Mouse (Mus musculus) gastrocnemius, postnatal 14 days (tissue): Measurements from ENCODE around the gene Npc1l1. TPM values are rescaled to one million over a fixed set of nuclear protein-coding genes. Genes with fewer than 3 reads are reported as not detected.
"Not testable (repeated sequence)": the region's sequence is repeated elsewhere in the genome, so short reads cannot be mapped to it uniquely, and the experiment has no call there.

Experiments used
- DNase-seq: peaks from one replicate; pipeline ENCODE4 v3.0.0; 2021; ENCODE audit warnings: mixed read lengths
- intact Hi-C: fragments of 180-260 bp; cut with DNase I; formaldehyde crosslinking; loops from one replicate; pipeline ENCODE4 v1.15.1; 2025; ENCODE audit warnings: low total_unique reads
- long read RNA-seq, 2 experiments: library from polyadenylated mRNA; stranded (forward); transcript quantifications; one replicate each; pipeline ENCODE4 v2.0.0; 2021
- total RNA-seq, 2 experiments: library from RNA; stranded (reverse); gene quantifications; 2 replicates each; pipeline ENCODE4 v1.2.3; 2021

Gene Npc1l1
- under 1 TPM; 0.06 to 0.13 TPM for total RNA-seq
- long read RNA-seq, experiment 1: 0 reads
- long read RNA-seq, experiment 2: 0 reads

DNA sequence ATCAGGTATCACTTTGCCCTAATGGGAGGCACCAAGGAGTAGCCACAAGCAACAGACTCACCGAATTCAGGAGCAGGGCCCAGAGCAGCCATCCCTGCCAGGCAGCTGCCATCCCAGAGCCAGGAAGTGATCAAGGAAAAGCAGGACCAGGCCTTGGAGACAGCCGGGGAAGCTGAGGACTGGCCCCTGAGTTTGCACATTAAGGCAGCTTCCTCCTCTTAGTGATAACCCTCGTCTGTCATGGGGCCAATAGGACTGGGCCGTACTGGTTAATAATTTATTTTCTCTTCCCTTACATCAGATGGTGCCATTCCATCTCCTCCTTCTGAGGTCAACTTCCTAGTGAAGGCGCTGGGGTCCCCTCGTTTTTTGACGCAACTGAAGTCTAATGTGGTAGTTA lies at the start of gene Npc1l1:
Gene Npc1l1, minus strand, starts transcription at position 132 of the 400 bp plus-strand sequence.
- intact Hi-C loops: no loop called here
- DNase-seq: no peak

GRCm38 (mm10) chr11:6276466-6276865 lies 46.5 kb upstream of the Npc1l1 start:
- no peak for DNase-seq
- intact Hi-C loops: no loop called here

- intact Hi-C loops: no loop called here
- no peak for DNase-seq
Measured at GRCm38 (mm10) chr11:6275094-6275484, 45.1 kb upstream of the Npc1l1 start.

DNA sequence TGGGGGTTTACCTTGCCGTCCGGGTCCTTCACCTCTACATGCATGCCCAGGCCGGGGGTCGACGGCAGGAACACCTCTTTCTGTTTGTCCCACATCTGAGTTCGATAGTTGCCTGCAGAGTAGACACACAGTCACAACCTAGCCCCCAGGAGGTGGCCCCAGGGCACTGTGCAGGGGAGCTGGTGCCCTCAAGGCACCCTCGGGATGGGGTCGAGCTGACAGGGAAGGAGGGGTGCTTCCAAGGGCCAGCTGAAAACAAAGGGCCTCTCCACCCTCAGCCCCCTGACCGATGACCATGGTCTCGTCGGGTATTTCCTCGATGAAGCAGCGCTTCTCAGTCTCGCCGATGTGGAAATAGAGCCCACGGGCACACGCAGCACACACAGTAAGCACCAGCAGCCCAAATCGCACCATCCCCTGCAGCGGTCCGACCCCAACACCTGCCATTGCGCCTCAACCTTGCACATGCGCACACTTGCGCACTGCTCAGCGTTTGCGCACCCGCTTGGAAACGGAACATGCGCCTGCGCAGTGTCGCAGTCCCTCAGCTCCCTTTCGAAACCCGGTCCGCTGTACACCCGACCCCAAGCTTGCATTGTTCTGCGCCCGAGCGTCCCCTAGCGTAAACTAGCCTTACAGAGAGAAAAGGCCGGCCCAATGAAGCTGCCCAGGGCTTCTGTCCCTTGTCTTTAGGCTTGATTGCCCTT lies 44.6 kb upstream of the Npc1l1 start, which contains the start of gene Tmed4:
Gene Tmed4, minus strand, starts transcription at position 484 of the 707 bp plus-strand sequence.
- DNase-seq: peak; percentile 99
- intact Hi-C loops: no loop called here

GRCm38 (mm10) chr11:6273607-6274006 lies 43.7 kb upstream of the Npc1l1 start:
- DNase-seq: no peak
- intact Hi-C loops: no loop called here

- peak; percentile 91 for DNase-seq
- intact Hi-C loops: no loop called here
Measured at GRCm38 (mm10) chr11:6267320-6268254, 37.6 kb upstream of the Npc1l1 start, which contains the start of gene Ddx56. TSS of gene Ddx56 (minus strand) at chr11:6267772.

DNA sequence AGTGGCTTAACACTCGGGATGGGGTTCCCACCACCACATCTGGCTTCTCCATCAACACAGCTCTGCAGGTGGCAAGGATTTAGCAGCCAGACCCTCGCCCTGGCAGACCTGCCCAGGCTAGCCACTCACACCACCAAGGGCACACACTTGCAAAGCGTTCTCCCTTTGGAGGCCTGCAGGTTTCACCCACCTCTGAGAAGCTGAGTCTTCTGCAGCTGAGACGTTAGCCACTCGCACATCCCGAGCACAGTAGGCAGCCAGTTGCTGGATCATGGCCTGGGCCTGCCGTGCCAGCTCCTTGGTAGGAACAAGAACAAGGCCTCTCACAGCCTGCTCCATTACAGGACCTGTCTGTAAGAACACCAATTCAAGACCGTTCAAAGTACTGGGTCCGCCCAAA lies 36.7 kb upstream of the Npc1l1 start:
- DNase-seq: no peak
- intact Hi-C loops: no loop called here

DNA sequence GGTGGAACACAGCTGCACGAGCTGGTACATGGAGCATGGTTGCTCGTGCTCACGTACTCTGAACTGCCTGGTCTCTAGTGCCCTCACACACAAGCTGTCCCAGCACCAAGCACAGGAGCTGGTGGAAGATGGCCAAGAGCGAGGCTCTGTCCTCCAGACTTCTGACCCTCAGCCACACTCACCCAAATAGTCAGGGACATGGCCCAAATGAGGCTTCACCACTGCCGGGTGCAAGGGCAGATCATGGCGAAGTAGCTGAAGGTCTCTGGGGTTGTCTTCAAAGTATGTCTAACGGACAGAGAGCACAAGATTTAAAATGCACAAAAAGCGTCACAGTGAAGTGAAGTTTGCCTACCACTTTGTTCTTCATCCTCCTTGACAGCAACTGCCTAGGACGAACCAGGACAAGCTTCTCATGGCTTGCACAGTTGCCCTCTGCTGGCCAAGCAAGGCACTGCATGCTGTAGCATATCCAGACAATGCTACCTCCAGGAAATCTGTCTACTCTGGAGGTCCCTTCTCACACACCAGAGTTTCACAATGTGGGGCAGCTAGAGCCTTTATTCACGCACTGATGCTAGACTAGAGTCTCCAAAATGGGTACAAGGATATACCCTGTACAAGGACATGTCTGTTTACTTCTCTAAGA lies 31.6 kb upstream of the Npc1l1 start:
- intact Hi-C loops: loop anchor here (5.0 kb wide), 1 partner anchor 269 kb away; no protein-coding TSS in a partner anchor
- peak; percentile 70 for DNase-seq

- intact Hi-C loops: loop anchor here (5.0 kb wide), 1 partner anchor 47 kb away; no protein-coding TSS in a partner anchor
Measured at GRCm38 (mm10) chr11:6259413-6259812, 29.5 kb upstream of the Npc1l1 start.

GRCm38 (mm10) chr11:6256490-6257072 lies 26.6 kb upstream of the Npc1l1 start:
- DNase-seq: no peak

More at GRCm38 (mm10) chr11:6259413-6259812, 29.5 kb upstream of the Npc1l1 start:
- DNase-seq: no peak

DNA sequence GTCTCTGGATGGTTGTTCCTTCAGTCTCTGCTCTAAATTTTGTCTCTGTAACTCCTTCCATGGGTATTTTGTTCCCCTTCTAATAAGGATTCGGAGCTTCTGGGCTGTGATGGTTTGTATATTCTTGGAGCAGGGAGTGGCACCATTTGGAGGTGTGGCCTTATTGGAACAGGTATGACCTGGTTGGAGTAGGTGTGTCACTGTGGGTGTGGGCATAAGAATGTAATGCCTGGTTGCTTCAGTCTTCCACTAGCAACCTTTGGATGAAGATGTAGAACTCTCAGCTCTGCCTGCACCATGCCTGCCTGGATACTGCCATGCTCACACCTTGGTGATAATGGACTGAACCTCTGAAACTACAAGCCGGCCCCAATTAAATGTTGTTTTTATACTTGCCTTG lies 24.7 kb upstream of the Npc1l1 start:
- DNase-seq: not testable (repeated sequence)
- intact Hi-C loops: loop anchor here (5.0 kb wide), 1 partner anchor 42 kb away; no protein-coding TSS in a partner anchor

More at GRCm38 (mm10) chr11:6256490-6257072, 26.6 kb upstream of the Npc1l1 start:
- intact Hi-C loops: loop anchor here (5.0 kb wide), 1 partner anchor 44 kb away; no protein-coding TSS in a partner anchor

GRCm38 (mm10) chr11:6252824-6253223 lies 22.9 kb upstream of the Npc1l1 start:
- intact Hi-C loops: no loop called here
- no peak for DNase-seq

DNA sequence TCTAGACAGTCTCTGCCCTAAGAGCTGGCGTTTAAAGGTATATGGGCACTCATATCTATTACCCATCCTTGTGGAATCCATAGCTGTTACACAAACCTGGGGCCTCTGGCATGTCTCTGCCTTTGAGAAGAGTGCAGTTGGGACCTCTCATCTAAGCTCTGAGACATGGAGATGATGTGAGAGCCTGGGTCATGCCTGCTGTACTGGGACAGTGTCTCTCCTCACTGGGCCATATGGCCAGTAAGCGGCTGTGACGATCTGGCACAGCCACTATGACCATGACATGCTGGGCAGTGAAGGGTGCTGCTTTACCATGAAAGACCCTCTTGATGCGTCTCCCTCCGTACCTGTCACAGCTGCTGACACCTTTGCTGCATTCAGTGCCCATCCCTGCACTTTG lies 22.3 kb upstream of the Npc1l1 start:
- DNase-seq: no peak
- intact Hi-C loops: no loop called here

DNA sequence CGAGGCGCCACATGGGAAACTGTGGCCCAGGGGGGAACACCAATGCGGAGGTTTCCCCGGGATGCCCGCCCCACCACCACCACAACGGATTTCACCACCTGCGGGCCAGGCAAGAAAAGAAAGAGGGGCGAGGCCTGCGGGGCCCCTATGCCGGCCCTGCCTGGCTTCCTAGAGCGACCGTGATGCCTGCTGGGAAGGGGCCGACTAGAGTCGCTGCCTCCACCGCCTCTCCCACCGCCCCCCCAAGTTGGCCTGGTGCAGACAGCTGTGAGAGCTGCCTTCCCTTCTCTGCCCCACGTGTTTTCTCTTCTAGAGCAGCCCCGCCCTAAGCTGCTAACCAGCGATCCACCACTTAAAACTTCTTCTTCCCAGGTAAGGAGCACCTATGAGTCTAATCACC lies 14.8 kb upstream of the Npc1l1 start:
- intact Hi-C loops: no loop called here
- DNase-seq: no peak

GRCm38 (mm10) chr11:6233025-6233424 lies 3.1 kb upstream of the Npc1l1 start:
- intact Hi-C loops: no loop called here

GRCm38 (mm10) chr11:6224541-6225229 lies 5.3 kb downstream of the Npc1l1 start:
- intact Hi-C loops: no loop called here
- DNase-seq: no peak

More at GRCm38 (mm10) chr11:6233025-6233424, 3.1 kb upstream of the Npc1l1 start:
- DNase-seq: no peak

DNA sequence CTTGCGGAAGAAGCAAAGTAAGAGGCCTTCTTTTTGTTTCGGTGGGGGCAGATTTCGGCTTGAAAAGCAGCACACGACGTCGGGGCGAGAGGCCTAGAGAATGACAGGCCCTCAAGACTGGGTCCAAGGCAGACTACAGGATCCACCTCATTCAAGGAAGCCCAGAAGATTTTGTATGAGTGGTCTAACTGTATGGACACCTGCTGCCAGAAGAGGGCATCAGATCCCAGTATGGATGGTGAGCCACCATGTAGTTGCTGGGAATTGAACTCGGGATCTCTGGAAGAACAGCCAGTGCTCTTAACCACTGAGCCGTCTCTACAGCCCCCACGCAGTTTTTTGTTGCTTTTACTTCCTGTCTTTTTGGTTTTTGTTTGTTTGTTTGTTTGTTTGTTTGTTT lies 7.8 kb downstream of the Npc1l1 start:
- no peak for DNase-seq
- intact Hi-C loops: no loop called here

GRCm38 (mm10) chr11:6219967-6220366 lies 10.0 kb downstream of the Npc1l1 start:
- intact Hi-C loops: no loop called here
- no peak for DNase-seq
